Mouse (Mus musculus) urinary bladder, postnatal 36 days (tissue): Measurements from ENCODE around the gene Syn3.
"Not testable (repeated sequence)": the region's sequence is repeated elsewhere in the genome, so short reads cannot be mapped to it uniquely, and the experiment has no call there.

ENCODE experiments used
- DNase-seq, 2 experiments: peaks; one replicate each; pipeline ENCODE4 v3.0.0; 2022; ENCODE audit warnings: low spot score in 2 of 2, mixed read lengths in 1 of 2

Gene Syn3

DNA sequence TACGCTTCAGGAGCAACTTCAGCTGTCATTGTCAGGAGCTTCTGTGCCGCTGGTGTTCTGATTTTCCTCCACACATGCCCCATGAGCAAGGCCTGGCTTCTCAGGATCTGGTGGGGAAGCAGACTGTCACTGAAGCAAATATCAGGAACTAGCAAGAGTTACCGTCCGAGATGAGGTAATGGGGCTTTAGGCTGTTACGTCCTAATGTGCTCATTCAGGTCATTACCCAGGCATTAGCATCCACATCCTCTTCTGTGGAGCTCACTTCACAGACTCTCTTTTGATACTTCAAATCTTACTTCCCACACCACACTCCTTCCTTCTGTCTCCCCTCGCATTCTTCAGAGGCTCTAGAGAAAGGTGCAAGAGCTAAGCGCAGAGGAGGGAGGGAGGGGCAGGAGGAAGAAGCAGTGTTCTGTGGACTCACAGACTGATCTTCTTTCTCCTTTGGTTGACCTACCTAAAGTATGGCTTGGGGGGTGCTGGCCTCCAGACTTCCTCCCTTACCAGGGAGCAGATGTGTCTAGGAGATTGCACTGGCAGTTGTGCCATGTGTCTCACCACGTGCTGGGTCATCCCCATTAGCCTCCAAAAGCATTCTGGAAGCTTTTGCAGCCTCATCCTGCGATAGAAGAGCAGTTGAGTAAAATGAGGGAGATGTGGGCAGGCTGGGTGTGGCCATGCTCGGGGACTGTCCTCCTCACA, 445.7 kb downstream of the Syn3 start:
- no peak for DNase-seq

DNA sequence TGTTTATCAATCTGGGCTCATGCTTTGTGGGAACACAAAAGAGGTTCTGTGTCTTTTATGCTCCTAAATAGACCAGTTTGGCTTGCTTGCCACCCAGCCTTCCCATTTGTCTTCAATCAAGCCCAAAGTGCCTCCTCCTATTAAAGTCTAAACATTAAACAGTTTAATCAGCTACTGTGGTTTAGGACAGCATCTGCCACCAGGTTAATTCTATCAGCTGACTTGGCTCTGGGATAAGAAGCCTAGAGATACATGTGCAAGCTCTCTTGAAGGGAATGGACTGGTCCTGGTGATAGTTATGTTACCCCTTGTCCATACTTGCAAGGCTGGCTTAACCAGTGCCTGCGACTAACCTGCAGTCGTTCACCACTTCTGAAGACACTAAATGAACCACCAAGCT, 448.2 kb downstream of the Syn3 start:
- no peak for DNase-seq

DNA sequence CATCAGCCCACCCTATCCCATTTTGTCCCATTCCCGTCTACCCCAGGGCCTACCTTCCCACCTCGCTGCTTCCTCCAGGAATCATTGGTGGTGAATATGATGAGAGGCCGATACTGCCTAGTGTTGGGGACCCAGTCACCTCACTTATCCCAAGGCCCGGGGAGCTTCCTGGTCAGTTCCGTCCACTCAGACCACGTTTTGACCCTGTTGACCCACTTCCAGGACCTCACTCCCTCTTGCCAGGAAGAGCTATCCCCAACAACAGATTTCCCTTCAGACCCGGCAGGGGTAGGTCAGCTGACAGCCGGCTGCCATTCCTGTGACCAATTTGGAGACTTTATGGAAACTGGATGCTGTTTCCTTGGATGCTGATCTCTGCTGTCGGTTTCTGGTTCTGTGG, 450.9 kb downstream of the Syn3 start:
- DNase-seq, result no peak

DNA sequence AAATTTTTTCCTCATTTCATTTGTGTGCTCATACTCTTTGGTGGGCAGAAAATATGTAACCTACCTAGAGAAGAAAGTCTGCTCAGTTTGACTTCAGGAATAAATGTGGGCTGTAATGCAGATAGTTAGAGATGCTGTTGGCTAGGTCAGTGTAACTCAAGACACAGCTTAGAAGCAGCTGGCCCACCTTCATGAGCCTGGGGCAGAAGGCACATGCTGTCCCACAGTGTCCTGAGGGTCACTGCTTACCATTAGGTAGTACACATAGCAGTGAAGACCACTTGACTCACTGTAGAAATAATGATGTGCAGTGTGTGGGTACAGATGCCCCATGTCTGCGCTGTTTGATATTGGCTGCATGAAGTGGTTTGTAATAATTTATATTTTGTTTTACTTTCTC, 452.3 kb downstream of the Syn3 start:
- no peak for DNase-seq

DNA sequence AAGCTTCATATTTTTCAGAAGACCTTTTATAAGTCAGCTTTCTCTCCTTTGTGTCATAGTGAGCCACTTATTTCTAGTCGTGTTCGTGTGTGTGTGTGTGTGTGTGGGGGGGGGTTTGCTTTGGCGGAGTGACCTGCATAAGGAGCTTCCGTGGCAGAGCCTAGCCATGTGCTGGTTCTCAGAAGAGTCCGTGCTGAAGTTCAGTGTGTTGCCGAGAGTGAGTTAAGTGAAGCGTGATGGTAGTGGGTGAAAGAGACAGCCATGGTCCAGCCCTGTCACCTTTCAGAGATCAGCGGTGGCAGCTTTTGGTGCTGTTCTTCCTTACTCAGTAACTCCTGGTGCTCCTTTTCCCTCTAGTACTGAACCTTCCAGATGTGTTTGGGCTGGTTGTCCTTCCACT, 454.6 kb downstream of the Syn3 start:
- no peak for DNase-seq

DNA sequence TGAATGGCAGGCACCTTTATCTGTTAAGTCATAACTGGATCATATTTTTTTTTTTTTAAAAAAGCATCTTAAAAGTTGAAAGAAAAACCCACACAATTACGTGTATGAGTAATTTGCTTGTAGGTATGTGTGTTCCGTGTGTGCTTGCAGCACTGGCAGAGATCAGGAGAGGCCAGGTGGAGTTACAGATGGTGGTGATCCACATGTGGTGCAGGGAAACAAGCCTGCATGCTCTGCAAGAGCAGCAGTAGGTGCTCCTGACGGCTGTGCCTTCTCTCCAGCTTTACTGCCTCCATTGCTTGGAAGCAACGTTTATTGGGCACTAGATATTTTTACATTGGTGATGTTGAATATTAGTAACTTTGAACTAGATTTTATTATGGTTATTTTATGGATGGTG, 455.0 kb downstream of the Syn3 start:
- DNase-seq, result no peak

DNA sequence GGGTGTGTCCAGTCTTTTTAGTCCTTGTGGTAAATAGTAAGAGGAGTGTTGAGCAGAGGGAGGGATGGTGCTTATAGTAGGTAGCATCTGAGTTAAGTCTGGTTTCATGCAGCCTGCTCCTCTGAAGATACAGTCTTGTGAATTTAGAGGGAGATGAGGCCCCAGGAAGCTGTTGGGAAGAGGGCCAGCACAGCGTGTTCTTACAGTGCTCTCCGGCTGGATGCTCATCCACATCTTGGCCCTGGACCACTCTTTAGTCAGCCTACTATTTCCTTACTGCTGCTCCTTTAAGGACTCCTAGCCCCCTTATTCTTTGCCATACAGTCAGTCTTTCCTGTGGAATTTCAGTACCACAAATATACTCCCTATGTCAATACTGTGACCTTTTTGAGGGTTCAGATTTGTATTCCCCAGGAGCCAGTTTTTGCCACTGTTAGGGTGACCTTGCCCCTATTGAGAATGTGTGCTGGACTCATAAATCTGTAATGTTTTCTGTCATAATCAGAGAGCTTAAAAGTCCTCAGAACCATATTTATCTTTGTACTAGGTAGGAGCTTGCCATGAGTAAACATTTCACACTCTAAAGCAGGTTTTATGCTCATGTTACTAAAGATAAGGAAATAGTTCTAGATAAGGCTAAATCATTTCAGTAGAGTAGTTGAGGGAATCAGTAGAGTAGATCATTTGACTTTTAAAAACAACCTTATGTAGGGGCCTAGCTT, 464.5 kb downstream of the Syn3 start:
- DNase-seq, result no peak

DNA sequence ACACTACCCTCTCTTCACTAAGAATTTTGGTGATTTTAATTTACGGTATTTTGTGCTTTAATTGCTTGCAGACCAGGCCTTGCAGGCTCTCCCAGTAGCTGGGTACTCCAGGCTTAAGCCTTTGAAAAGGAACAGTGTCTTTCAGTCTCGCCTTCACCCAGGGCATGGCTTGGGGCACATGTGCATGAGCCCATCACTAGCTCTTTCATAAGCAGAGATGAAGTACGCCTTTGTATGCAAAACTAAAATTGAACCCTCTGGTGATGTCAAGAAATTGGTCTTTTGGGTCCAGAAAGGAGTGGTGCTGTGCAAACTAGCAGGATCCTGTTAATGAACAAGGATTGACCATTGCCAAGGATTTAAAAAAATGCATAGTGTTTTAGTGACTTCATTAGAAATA, 466.2 kb downstream of the Syn3 start:
- no peak for DNase-seq

DNA sequence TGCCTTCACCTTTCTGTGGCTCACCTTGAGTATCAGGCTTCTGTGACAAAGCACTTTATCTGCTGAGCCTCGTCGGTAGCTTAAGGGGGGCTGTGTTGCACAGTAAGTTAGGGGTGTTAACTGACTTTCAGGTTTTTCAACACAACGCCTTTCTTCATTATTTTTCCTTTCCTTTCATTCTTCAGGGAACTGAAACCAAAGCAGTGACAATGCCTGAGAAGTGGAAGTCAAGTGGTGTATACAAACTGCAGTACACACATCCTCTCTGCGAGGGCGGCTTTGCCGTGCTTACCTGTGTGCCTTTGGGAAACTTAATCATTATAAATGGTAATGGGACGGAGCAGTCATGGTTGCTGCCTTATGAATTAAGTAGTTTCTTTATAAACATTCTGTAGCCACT, 468.0 kb downstream of the Syn3 start:
- DNase-seq, result no peak

DNA sequence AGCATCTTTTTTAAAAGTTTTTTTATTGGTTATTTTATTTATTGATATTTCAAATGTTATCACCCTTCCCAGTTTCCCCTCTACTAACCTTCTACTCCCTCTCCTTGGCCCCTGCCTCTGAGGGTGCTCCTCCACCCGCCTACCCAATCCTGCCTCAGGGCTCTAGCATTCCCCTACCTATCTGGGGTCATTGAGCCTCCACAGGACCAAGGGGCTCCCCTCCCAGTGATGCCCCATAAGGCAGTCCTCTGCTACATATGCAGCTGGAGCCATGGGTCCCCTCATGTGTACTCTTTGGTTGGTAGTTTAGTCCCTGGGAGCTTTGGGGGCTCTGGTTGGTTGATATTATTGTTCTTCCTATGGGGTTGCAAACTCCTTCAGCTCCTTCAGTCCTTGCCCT, 471.9 kb downstream of the Syn3 start:
- not testable (repeated sequence) for DNase-seq

DNA sequence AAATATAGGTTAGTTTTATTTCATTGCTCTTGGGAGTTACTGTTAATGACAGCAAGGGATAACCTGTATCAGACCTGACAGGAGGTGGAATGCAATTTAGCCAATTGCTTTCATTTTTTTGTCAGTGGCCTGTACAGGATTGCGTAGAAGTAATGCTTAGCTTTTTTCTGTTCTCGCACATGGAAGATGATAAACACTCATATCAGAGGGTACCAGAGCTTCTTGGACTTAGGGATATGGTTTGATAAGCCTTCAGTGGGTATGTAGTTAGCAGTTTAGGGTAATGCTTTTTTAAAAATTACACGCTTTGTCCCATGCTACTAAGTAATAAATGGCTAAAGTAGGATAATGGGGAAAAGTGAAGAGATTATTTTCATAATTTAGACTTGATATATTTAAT, 472.3 kb downstream of the Syn3 start:
- DNase-seq, result no peak

DNA sequence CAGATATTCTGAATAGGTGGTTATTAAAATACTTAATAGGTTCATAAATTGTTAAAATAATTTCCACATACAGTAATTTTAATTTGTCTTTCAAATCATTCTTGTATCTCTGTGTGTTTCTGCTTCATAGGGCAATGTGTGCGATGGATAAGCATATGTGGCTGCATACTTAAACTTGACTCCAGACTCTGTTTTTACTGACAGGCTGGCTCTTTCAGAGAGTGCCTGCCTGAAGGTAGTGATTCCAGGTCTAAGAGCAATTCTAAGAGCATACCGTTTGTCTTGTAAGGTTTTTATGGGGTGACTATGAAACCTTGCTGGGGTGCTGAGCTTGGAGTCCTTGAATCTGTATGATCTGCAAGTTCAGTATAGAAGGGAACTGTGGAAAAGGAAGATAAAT, 472.8 kb downstream of the Syn3 start:
- no peak for DNase-seq

DNA sequence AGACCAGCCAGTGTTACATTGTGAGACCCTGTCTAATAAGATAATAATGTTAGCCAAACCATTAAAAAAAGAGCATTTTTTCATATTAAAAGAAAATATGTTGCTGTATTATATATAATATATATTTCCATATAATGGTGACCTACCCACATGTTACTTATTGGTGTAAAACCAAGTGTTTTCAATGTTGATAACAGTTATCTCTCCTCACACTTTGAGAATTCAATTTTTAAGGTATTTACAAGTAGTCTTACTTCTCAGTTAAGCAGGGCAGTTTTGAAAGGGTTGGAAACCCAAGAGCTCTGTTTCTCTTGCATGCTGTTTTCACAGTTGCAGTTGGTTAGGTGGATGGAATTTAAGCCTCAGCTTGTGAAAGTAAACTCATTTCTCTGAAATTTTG, 475.5 kb downstream of the Syn3 start:
- no peak for DNase-seq

DNA sequence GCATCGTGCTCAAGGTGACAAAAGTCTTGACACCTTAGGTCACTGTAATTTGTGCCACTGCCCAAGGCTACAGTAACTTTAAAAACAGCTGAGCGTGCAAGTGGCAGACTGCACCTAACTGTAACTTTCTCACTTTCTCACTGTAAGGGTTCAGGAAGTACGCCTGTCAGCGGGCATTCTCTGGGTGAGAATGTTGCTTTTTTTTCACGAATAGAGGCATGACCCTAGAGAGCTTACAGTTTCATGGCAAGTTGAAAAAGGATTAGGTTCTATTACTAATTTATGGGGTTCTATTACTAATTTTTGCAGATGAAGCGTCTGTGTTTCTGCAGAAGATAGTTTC, 476.3 kb downstream of the Syn3 start:
- DNase-seq, result no peak

DNA sequence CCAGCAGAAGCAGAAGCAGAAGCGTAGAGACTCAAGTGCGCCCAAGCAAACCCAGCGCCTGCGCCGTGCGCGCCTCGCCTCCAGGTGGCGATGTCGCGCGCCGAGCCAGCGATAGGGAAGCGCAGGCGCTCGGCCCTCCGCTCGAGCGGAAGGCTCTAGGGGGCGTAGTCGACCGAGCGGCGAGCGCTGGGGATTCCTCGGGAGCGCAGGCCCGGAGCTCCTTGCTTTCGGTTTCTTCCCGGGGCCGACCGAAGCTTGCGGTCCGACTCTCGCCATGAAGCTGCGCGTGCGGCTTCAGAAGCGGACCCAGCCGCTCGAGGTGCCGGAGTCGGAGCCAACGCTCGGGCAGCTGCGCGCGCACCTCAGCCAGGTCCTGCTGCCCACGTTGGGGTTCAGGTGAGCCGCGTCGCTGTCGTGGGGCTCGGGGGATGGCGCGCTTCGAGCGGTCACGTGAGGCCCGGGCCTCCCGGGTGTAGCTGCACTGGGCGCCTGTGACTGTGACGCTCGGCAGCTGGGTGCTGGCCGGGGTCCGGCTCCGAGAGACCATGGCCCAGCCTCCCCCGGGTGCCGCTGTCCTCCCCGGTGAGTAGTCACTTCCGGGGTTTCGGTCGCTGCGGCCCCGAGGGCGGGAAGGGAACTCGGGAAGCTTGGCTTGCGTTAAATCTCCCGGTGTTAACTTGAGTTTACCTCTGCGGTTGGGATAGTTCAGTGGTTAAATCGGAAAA, 476.8 kb downstream of the Syn3 start, which contains the start of gene Fbxo7:
Gene Fbxo7 (plus strand): TSS at position 224 of the 725 bp plus-strand sequence.
- DNase-seq, result peak; percentile 84 to 87

DNA sequence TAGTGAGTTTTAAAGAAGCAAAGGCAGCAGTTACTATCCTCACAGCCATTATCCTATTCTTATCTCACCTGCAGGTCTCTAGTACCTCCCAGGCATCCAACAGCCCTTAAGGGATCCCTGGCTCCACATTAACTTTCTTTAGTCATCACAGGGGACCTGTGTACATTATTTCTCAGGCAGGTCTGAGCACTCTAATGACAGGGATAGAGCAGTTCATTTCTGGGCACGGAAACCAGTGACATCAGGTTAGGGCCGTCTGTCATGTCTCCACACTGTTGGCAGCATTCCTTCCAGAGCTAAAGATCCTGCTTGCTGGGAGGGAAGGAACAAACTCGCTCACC, 477.3 kb downstream of the Syn3 start:
- no peak for DNase-seq

DNA sequence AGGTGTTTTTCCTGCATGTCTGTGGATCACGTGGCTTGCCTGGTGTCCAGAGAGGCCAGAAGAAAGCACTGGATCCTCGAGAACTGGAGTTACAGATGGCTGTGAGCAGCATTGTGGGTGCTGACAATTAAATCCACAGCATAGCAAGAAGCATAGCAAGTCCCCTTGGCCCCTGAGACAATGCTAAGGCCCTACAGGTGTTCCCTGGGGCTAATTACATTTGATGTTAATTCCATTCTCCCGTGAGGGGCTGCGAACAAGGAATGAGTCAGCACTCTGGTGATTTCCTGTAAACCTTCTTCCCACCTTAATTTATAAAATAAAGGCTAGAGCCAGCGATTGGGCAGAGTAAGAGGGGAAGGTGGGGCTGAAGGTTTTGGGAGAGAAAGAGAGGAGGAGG, 479.9 kb downstream of the Syn3 start:
- DNase-seq, result no peak

DNA sequence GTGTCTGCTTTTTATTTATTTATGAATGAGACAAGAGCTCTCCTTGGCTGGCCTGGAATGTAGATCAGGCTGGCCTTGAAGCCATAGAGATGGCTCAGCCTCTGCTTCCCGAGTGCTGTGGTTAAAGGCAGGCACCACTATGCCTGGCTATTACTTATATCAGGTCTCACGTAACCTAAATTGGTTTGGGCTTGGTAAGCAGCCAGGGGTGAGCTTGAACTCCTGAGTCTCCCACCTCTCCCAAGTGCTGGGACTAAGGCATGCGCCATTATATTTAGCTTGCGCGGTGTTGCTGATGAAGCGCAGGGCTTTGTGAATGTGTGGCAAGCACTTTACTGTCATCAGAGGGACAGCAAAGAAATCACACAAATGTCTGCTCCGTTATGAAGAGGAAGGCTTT, 480.9 kb downstream of the Syn3 start:
- no peak for DNase-seq

DNA sequence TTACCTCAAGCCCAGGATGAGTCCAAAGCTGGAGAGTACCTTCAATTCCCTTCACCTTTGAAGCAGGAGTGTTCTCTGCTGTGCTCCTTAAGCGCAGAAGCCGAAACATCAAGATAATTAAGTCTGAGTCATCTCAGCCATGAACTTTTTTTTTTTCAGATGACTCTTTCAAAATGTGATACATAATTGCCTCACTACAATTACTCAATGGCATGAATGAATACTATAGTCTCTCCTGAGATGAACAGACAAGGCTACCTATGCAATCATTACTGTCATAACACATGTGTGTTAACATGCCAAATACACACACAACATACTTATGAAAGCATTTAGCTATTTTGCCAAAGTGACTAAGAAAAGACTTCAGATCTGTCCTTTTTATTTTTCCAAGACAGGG, 486.9 kb downstream of the Syn3 start, which contains the start of gene Bpifc:
Gene Bpifc (minus strand): TSS at position 115 of the 400 bp plus-strand sequence.
- no peak for DNase-seq

DNA sequence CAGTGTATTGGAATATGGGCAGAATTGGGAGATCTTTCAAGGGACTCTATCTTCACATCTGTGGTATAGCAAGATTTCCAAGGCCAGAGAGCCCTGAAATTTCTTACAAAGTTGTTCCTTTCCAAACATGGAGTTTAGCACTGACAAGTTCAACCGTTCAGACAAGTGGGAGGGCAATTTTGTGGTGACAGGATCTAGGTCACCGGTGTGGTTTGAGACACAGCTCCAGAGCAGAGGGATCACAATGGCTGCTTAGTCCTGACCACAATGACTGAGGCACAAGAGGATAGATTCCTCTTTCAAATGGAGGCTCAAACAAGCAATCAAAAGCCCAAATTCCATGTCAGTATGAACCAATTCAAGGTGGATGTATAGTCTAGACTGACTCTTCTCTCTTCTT, 487.5 kb downstream of the Syn3 start:
- no peak for DNase-seq

DNA sequence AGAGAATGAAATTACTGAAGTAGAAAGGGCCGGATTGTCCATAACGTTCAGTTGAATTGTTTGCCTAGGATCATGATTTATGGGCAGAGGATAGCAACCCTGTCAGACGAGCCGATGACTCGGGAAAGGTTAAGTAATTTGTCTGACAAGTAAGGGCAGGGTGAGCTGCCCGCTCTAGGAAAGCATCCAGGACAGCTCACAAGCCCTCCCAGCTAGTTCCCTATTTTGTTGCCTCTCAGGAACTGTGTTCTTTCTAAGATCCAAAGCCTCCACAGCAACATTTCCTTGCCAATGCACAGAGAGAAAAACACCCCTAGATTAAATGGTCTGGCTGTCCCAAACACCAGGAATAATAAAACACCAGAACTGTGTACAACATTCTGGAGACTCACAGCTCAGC, 488.1 kb downstream of the Syn3 start:
- no peak for DNase-seq

DNA sequence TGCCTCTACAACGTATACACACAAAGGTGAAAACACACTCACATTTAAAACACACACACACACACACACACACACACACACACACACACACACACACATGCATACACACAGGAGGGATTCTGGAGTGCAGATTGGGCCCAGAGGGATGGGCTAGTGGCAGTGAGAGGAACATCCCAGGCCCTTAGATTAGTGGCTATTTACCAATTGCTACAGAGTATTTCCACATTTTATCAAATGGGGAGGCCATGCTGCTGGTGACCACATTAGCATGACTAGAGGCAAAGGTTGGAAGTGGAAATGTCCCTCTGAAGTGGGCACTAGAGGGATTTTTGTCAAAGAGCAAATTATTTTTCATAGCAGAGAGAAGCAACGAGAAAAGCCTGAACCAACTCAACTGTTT, 489.0 kb downstream of the Syn3 start:
- no peak for DNase-seq

DNA sequence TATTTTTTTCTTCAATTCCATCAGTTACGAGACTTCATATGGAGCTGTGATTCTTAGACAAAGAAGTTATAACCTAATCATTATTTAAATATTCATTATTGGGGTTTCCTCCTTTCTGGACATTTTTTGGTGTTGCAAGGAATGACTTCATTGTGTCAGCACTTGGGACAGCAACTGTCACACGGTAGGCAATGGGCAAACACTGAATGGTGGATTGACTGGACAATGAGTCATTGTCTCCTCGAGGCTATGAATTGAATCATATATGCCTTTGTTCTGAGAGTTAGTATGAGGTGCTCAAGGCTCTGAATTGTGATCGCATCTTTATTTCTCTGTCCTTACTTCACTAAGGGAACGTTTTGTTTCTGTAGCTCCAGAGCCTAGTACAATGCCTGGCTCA, 492.2 kb downstream of the Syn3 start:
- DNase-seq, result no peak
